Mouse (Mus musculus) forebrain, embryonic 11.5 days (tissue): ENCODE data around the gene Sptan1. TPM values are rescaled to one million over a fixed set of nuclear protein-coding genes. Genes with fewer than 3 reads are reported as not detected.

Source experiments
- ATAC-seq: fragments of 200-750 bp; cut with Nextera tagmentation; replicated peaks from 2 replicates; pipeline ENCODE4 v1.8.0; 2017; ENCODE audit warnings: moderate TSS enrichment; ENCODE audit not compliant: low FRiP score
- DNase-seq: peaks from one replicate; pipeline ENCODE4 v3.0.0-alpha.2; 2017; ENCODE audit warnings: low spot score
- H3K27ac ChIP-seq: fragments of 300-500 bp; sonication (generic); 2 replicates; pipeline ENCODE4 v1.5.1; 2014; ENCODE audit warnings: low read depth, low read length
- H3K27me3 ChIP-seq: fragments of 300-500 bp; sonication (generic); 2 replicates; pipeline ENCODE4 v1.6.1; 2014; ENCODE audit warnings: mild to moderate bottlenecking, low read length, mixed read lengths; ENCODE audit not compliant: control insufficient read depth, insufficient read depth
- H3K36me3 ChIP-seq: fragments of 300-500 bp; sonication (generic); 2 replicates; pipeline ENCODE4 v1.6.1; 2014; ENCODE audit warnings: mild to moderate bottlenecking, low read length, moderate library complexity, mixed read lengths; ENCODE audit not compliant: control insufficient read depth, insufficient read depth
- H3K4me1 ChIP-seq: fragments of 300-500 bp; sonication (generic); replicated peaks from 2 replicates; pipeline ENCODE4 v1.6.1; 2014; ENCODE audit warnings: low read length, mixed read lengths; ENCODE audit not compliant: control insufficient read depth, insufficient read depth
- H3K4me2 ChIP-seq: fragments of 300-500 bp; sonication (generic); 2 replicates; pipeline ENCODE4 v1.6.1; 2014; ENCODE audit warnings: low read depth, mild to moderate bottlenecking, low read length, moderate library complexity, mixed read lengths; ENCODE audit not compliant: severe bottlenecking
- H3K4me3 ChIP-seq: fragments of 300-500 bp; sonication (generic); 2 replicates; pipeline ENCODE4 v1.5.1; 2014; ENCODE audit warnings: low read depth, low read length
- H3K9ac ChIP-seq: fragments of 300-500 bp; sonication (generic); 2 replicates; pipeline ENCODE4 v1.6.1; 2014; ENCODE audit warnings: low read length
- H3K9me3 ChIP-seq: fragments of 300-500 bp; sonication (generic); 2 replicates; pipeline ENCODE4 v1.6.1; 2016; ENCODE audit warnings: low read length, mixed read lengths; ENCODE audit not compliant: control insufficient read depth
- WGBS: fragments of 180-500 bp; shearing (Covaris S2); extraction: QIAGEN DNeasy Blood & Tissue Kit; methylation state at CpG from one replicate; pipeline ENCODE4 v1.1.7; 2014; 5-methylcytosine and 5-hydroxymethylcytosine counted together
- microRNA-seq: library from miRNA; unstranded; fragments of <30 nt; microRNA quantifications from one replicate; pipeline ENCODE4, GENCODE M21; 2016; ENCODE audit not compliant: insufficient number of aligned reads
- polyA plus RNA-seq: library from polyadenylated mRNA; unstranded; fragments of >200 nt; fragmentation: Nextera tagmentation; extraction: Ambion mirVana; gene quantifications from 2 replicates; pipeline ENCODE4 v1.2.1, GENCODE M21; 2014

Gene Sptan1
- polyA plus RNA-seq, 1 experiment from 2014 or later = 135 TPM

GRCm38 (mm10) chr2:30077502-30078348, 112.4 kb downstream of the Sptan1 start, which contains the start of gene Pkn3:
Gene Pkn3, plus strand, starts transcription at chr2:30077684.
- Histone ChIP-seq H3K27ac (peak within 1 kb of the TSS; percentile 68), H3K4me3 (peak within 1 kb of the TSS; percentile 55), H3K9ac (peak within 1 kb of the TSS; percentile 78), H3K4me1 (peaks cover 5% of the 10 kb centered on the region), H3K36me3 (no peaks in the 10 kb centered on the region), H3K9me3 (no peaks in the 10 kb centered on the region), H3K27me3 (no peaks in the 10 kb centered on the region), H3K4me2 (peak within 1 kb of the TSS; percentile 93)
- DNase-seq = peak; percentile 95
- WGBS = under 1% methylated on average over 53 of the region's 53 CpGs
- ATAC-seq = peak; percentile 79

DNA sequence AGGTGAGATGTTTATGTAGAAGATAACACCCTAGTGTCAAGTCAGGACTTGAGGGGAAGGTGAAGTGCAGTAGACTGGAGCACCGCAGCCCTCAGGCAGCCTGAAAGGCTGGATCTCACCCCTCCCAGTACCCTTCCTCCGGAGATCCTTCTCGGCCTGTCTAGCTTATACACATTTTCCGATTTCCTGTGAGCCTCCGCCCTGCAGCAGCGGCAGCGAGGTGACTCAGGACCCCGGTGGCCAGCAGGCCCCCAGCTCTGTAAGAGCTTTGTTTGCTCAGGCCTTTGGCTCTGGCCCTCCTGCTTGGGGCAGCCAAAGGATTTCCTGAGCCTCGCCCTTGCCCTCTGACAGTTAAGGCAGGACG, 113.0 kb downstream of the Sptan1 start:
- Histone ChIP-seq H3K9me3 (no peaks in the 10 kb centered on the region), H3K27me3 (no peaks in the 10 kb centered on the region), H3K36me3 (no peaks in the 10 kb centered on the region), H3K4me1 (peaks cover 5% of the 10 kb centered on the region), H3K4me3 (peak overlapping the region; percentile 55), H3K4me2 (peak overlapping the region; percentile 93), H3K27ac (peak overlapping the region; percentile 31), H3K9ac (peak overlapping the region; percentile 78)
- ATAC-seq (no peak; the same call in 1 of the 2 replicates), DNase-seq (no peak)
- 31% methylated on average over 10 of the region's 10 CpGs for WGBS

GRCm38 (mm10) chr2:30078760-30079159, 113.4 kb downstream of the Sptan1 start:
- WGBS = 81% methylated on average over 4 of the region's 4 CpGs
- peaks cover 5% of the 10 kb centered on the region for H3K4me1 ChIP-seq
- no peak overlapping the region for H3K27ac ChIP-seq
- no peak for DNase-seq
- ATAC-seq = no peak
- H3K27me3 ChIP-seq = no peaks in the 10 kb centered on the region
- H3K4me2 ChIP-seq = peak overlapping the region; percentile 93; the same call in 1 of the 2 replicates
- peak overlapping the region; percentile 12; the same call in 1 of the 2 replicates for H3K9ac ChIP-seq
- H3K9me3 ChIP-seq = no peaks in the 10 kb centered on the region
- H3K4me3 ChIP-seq = peak overlapping the region; percentile 55; the same call in 1 of the 2 replicates
- no peaks in the 10 kb centered on the region for H3K36me3 ChIP-seq

DNA sequence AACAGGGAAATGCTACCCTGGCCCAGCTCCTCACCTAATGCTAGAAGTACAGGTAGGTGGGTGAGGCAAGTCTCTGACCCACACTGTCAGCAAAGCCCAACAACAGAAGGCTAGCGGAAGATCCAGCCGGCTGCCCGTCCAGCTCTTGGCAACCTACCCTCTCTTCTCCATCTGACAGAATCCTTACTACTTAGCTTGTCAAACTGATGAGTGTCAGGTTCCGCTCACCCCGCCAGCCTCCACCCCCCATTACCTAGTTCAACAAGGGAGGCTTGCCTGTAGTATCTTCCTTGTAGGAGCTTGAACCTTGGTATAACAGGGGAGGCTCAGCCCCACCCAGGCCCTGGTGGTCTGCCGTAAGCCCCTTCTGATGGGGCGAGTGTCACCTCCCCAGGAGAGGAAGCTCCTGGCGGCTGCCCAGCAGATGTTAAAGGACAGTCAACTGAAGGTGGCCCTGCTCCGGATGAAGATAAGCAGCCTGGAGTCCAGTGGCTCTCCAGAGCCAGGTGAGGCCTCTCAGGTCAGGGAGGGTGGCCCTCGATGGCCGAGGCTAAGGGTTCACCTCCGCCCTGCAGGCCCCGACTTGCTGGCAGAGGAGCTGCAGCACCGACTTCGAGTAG, 114.9 kb downstream of the Sptan1 start:
- H3K27me3 ChIP-seq = no peaks in the 10 kb centered on the region
- no peak overlapping the region for H3K9ac ChIP-seq
- no peak overlapping the region for H3K27ac ChIP-seq
- DNase-seq (no peak), ATAC-seq (no peak)
- H3K4me1 ChIP-seq = peaks cover 7% of the 10 kb centered on the region
- no peak overlapping the region for H3K4me3 ChIP-seq
- WGBS = 84% methylated on average over 15 of the region's 15 CpGs
- H3K9me3 ChIP-seq = no peaks in the 10 kb centered on the region
- H3K36me3 ChIP-seq = no peaks in the 10 kb centered on the region
- H3K4me2 ChIP-seq = no peak overlapping the region

Small RNA genes within 50 kb of the gene (microRNA-seq; reads per million reads assigned to microRNA genes)
- 2.5 reads per million for gene Mir6997

Other genes starting within 250 kb of the Sptan1 start
- not detected in 2 replicates for gene Gm13420, start 213.9 kb upstream of the Sptan1 start, polyA plus RNA-seq
- gene Gm13547, start 206.2 kb upstream of the Sptan1 start, polyA plus RNA-seq = not detected in 2 replicates
- gene Coq4, start 178.1 kb upstream of the Sptan1 start, polyA plus RNA-seq = 38.2 and 40.5 TPM in 2 replicates
- gene Trub2, start 177.1 kb upstream of the Sptan1 start, polyA plus RNA-seq = 34.0 and 35.0 TPM in 2 replicates
- gene Slc27a4, start 162.9 kb upstream of the Sptan1 start, polyA plus RNA-seq = 11.9 and 13.9 TPM in 2 replicates
- 18.1 and 19.2 TPM in 2 replicates for gene Urm1, start 145.5 kb upstream of the Sptan1 start, polyA plus RNA-seq
- gene Cercam, start 96.4 kb upstream of the Sptan1 start, polyA plus RNA-seq = 13.3 and 14.1 TPM in 2 replicates
- gene Odf2, start 76.3 kb upstream of the Sptan1 start, polyA plus RNA-seq = 118 and 132 TPM in 2 replicates
- 68.0 and 69.8 TPM in 2 replicates for gene Gle1, start 30.1 kb upstream of the Sptan1 start, polyA plus RNA-seq
- gene Wdr34, start 83.3 kb downstream of the Sptan1 start, polyA plus RNA-seq = 35.9 and 39.6 TPM in 2 replicates
- 817 and 824 TPM in 2 replicates for gene Set, start 91.8 kb downstream of the Sptan1 start, polyA plus RNA-seq
- 10.5 and 12.1 TPM in 2 replicates for gene Pkn3, start 112.1 kb downstream of the Sptan1 start, polyA plus RNA-seq
- 27.1 and 35.4 TPM in 2 replicates for gene Zdhhc12, start 128.1 kb downstream of the Sptan1 start, polyA plus RNA-seq
- gene Zer1, start 159.0 kb downstream of the Sptan1 start, polyA plus RNA-seq = 8.0 and 8.1 TPM in 2 replicates
- gene Tbc1d13, start 168.2 kb downstream of the Sptan1 start, polyA plus RNA-seq = 11.6 and 15.2 TPM in 2 replicates
- gene Endog, start 205.9 kb downstream of the Sptan1 start, polyA plus RNA-seq = 14.4 and 16.4 TPM in 2 replicates
- gene Spout1, start 212.9 kb downstream of the Sptan1 start, polyA plus RNA-seq = 79.7 and 81.7 TPM in 2 replicates
- 8.4 and 9.6 TPM in 2 replicates for gene Kyat1, start 240.3 kb downstream of the Sptan1 start, polyA plus RNA-seq